Mouse (Mus musculus): ENCODE data around the gene Csf2rb2.
"Not testable (repeated sequence)": the region's sequence is repeated elsewhere in the genome, so short reads cannot be mapped to it uniquely, and the experiment has no call there.

Csf2rb2 gene

DNA sequence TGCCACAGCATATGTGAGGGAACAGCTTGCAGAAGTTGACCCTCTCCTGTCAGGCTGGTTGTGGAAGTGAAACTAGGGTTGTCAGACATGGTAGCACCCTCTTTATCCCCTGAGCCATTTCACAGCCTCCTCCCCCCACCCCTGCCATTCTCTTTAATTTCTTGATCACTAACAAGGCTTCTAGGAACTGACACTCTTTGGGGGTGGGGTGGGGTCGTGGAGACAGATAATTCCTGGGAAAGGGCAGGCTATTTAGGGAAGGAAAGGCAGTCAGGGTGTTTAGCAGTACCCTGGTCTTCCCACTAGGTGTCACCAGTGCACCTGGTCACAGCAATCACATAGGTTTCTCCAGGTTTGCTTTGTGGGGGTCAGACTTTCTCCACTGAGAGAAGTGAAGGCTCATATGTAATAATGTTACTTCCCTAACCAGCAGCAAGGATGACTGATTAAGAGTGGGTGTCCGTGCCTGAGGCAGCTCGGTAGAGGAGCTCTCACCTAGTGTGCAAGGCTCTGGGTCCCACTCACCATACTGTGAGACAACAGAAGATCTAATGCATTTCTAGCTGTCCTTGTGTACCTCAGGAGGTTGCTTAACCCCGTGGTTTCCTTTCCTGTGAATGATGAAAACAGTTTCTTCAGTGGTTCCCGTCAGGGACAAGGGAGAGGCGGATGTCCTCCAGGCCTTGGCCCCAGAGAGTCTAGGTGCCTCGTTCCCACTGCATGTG, 48.0 kb downstream of the Csf2rb2 start:
- no peak for DNase-seq (ENCODE audit: low spot score in 2 of 2)

- DNase-seq (ENCODE audit: low spot score in 2 of 2), result not testable (repeated sequence)
Measured at GRCm38 (mm10) chr15:78256602-78257259, 48.8 kb downstream of the Csf2rb2 start.

GRCm38 (mm10) chr15:78254751-78255150, 50.8 kb downstream of the Csf2rb2 start:
- DNase-seq (ENCODE audit: low spot score in 2 of 2), result no peak

DNA sequence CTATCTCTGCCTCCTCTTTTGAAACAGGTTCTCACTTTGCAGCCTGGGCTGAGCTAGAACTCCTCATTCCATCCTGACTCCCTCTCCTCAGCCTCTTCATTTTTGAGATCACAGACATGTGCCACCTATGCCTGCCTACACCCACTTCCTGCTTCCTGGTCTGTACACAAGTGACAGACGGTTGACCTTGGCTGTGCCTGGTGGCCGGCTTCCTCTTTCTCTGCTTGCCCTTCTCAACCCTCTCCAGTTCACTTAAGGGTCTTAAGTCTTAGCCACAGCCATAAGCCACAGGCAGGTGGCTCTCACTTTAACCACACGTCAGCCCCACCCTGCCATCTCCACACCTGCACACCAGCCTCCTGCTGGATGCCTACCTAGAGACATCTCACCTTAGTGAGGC, 57.1 kb downstream of the Csf2rb2 start:
- DNase-seq (ENCODE audit: low spot score in 2 of 2), result no peak

DNA sequence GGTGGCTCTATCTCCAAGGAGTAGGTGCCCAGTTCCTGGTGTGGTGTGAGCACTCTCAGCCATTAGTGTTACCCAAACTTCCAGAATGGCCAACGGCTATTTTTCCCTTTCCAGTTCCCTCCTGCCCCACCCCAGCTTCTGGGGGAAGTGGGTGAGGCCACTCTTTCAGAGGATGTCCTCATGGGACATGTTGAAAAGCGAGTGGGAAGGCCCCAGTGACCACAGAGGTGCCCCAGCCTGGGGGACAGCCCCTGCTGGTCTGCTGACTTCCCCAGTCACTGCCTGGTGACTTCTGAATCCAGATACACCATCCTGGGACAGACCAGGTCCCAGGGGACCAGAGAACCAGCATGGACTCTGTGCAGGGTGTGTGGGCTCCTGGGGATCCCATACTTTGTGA, 57.9 kb downstream of the Csf2rb2 start:
- DNase-seq (ENCODE audit: low spot score in 2 of 2), result no peak

DNA sequence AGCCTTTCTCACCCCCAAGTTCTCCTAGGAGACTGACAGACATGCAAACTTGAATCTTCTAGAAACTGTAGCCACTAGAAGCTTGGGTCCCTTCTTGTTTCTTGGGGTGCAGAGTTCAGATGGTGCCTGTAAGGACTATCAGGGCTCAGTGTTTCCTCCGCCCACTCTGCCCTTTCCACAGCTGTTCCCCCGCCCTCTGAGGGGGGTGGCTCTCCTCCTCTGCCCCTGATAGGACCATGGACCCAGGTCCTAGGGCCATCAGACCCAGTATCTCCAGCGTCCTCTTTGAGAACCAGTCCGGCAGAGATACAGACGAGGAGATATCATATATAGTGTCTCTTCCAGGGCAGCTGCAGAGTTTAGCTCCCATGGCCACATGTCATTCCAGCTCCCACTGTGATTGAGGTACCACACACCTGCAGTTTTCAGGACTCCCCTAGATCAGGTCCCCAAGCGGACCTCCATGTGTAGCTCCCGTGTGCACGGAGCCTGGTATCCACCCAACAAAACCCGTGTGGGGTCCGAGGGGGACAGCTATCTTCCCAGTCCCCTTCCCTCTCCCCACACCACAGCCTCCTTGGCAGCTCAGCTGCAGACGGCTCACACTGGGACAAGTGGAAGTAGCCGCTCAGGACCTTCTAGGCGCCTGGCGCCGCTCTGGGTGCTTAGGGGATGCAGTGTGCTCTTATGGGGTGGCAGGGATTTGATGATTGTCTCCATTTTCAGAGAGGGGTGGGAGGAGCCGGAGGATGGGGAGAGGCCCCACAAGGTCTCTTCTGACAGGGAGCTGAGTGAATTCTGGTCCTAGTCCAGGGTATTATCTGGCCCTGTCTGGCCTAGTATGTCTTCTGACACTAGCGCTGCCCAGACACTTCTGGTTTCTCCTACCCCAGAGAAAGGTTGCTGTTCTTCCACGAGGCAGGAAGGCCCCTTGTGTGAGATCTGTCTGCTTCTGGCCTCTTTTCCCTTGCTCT, 59.1 kb downstream of the Csf2rb2 start:
- DNase-seq (ENCODE audit: low spot score in 2 of 2), result no peak

DNA sequence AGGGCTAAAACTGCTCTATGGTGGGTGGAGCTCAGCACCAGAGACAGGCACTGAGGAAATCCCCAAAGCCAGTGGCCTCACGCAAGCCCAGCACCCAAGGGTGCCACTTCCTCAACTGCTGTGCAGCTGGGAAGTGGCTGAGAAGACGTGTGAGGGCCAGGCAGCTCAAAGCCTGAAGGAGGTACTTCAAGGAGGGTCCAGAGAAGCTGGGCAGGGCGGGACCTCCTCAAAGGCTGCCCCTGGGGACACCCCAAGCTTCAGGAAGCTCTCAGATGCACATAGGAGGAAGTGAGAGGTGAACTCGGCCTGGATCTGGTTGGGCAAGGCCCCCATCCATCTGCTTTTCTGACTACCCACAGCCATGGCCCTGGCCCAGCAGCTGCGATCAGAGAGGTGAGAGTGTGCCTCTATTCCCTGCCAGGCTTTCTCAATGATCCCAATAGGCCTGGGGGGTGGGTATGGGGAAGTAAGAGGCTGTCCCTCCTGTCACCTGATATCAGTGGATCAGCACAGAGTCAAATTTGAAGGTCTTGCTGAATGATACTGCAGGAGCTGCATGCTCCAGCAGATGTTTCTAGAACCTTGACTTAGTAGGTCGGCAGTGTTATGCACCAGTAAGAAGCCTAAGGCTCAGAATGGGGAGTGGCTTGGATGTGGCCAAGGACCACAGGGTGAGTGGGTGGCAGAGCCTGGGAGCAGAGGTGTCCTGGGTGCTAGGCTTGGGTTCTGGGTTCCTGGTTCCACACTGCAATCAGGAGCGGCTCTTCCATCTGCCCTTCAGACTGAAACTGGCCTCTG, 60.6 kb downstream of the Csf2rb2 start, which contains the start of gene Ncf4:
Ncf4 (plus strand) TSS at position 107 of the 798 bp plus-strand sequence.
- no peak for DNase-seq (ENCODE audit: low spot score in 2 of 2)

DNA sequence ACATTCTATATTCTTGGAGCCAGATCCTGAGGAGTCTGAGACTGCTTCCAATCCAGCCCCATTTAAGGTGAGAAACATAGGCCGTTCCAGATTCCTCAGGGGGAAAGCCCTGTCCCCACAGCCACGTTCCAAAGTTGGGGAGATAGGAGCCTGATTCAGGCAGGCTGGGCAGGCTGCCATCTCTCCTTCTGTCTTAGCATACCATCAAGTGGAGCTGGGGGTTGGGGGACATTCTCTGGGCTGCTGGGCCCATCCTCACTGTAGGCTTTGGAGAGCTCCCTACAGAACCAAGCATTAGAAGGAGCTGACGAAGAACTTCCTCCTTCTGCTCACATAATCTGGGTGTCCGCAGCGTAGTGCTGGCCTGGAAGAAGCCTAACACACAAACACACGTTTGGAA, 61.7 kb downstream of the Csf2rb2 start:
- DNase-seq (ENCODE audit: low spot score in 2 of 2), result no peak

- DNase-seq (ENCODE audit: low spot score in 2 of 2), result no peak
Measured at GRCm38 (mm10) chr15:78243061-78243460, 62.5 kb downstream of the Csf2rb2 start.

- no peak for DNase-seq (ENCODE audit: low spot score in 2 of 2)
Measured at GRCm38 (mm10) chr15:78241335-78241734, 64.2 kb downstream of the Csf2rb2 start.

DNA sequence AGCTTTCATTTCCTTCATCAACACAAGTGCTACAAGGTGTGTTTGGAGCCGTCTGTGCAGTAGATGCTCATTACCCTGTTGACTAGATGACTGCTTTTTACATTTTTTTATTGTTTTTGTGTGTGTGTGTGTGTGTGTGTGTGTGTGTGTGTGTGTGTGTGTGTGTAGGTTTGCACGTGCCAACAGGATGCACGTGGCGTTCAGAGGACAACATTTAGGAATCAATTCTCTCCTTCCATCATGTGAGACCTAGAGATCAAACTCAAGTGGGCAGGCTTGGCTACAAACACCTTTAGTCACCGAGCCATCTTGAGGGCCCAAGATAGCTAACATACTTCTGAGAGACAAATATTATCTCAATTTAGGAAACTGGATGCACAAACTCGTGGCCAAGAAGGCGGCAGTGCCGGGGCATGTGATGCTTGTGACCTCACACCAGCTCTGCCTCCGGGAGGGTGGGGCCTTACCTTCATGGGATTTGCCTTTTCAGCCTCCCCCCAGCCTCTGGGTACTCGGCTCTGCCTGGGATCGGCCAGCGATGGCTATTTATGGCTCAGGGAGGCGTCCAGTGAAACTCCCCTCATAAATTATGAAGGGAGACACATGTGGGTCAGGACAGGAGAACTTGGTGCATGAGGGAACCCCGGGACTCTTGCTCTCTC, 65.4 kb downstream of the Csf2rb2 start:
- no peak for DNase-seq (ENCODE audit: low spot score in 2 of 2)

- no peak for DNase-seq (ENCODE audit: low spot score in 2 of 2)
Measured at GRCm38 (mm10) chr15:78239453-78239852, 66.1 kb downstream of the Csf2rb2 start.

DNA sequence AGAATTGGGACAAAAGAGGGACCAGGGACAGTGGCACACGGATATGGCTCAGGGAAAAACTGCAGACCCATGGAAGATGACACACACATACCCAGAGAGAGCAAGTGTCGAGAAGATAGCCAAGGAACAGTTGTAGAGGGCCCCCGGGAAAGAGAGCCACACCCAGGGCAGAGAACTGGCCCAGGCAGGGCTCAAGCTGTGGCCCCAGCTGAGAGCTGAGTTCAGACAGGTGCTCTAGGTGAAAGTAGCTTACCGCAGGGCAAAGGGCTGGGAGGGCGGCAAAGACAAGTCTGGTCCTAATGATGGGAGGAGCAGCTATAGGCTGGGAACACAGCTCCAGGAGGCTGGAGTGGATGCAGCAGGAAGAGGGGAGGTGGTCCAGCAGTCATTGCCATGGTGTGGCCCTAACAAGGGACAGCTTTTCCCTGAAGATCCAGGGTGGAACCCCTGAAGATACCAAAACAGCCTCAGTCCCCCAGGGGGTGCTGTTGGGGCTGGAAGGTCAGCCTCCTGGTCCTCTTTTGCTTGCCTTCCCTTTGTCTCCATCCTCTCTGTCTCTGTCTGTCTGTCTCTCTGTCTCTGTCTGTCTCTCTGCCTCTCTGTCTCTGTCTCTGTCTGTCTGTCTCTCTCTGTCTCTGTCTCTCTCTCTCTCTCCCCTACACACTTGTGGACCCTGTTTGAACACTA, 70.6 kb downstream of the Csf2rb2 start:
- no peak for DNase-seq (ENCODE audit: low spot score in 2 of 2)

All from urinary bladder, postnatal 4 days (tissue).